Mouse (Mus musculus) gastrocnemius, postnatal 4 days (tissue): ENCODE results near the gene Tbc1d10b. TPM values are rescaled to one million over a fixed set of nuclear protein-coding genes. Genes with fewer than 3 reads are reported as not detected.

Experiments
- DNase-seq, 2 experiments: peaks; one replicate each; pipeline ENCODE4 v3.0.0; 2021 to 2022; ENCODE audit warnings: low spot score in 2 of 2, mixed read lengths in 2 of 2
- total RNA-seq, 2 experiments: library from RNA; stranded (reverse); gene quantifications; 2 replicates each; pipeline ENCODE4 v1.2.3; 2021

The Tbc1d10b gene
- total RNA-seq, 2 experiments from 2014 or later: 48.0 to 51.7 TPM

- no peak for DNase-seq
Observed at GRCm38 (mm10) chr7:127165607-127166493, 42.4 kb downstream of the Tbc1d10b start.

- no peak for DNase-seq
Observed at GRCm38 (mm10) chr7:127164002-127164401, 44.3 kb downstream of the Tbc1d10b start.

- no peak for DNase-seq
Observed at GRCm38 (mm10) chr7:127162546-127162945, 45.7 kb downstream of the Tbc1d10b start.

DNA sequence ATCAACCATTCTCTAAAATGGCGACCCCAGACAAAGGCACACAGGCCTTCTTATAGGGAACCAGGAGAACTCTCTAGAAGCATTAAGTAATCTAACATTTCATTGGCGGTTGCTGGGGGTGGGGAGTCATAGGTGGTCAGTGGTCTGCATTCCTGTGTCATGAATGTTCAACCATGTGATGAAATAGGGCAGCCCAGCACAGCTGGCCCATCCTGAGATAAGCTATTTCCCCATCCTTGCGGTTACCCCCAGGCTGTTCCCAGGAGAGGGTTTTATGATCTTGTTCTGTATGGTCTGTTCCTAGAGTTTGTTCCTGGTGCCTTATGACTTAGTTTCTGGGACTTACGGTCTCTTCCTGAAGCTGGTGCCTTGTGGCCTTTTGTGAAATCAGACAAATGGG is 50.7 kb downstream of the Tbc1d10b start:
- DNase-seq: no peak

- DNase-seq: no peak
Observed at GRCm38 (mm10) chr7:127153477-127153876, 54.8 kb downstream of the Tbc1d10b start.

GRCm38 (mm10) chr7:127152464-127152863 is 55.8 kb downstream of the Tbc1d10b start:
- DNase-seq: no peak

DNA sequence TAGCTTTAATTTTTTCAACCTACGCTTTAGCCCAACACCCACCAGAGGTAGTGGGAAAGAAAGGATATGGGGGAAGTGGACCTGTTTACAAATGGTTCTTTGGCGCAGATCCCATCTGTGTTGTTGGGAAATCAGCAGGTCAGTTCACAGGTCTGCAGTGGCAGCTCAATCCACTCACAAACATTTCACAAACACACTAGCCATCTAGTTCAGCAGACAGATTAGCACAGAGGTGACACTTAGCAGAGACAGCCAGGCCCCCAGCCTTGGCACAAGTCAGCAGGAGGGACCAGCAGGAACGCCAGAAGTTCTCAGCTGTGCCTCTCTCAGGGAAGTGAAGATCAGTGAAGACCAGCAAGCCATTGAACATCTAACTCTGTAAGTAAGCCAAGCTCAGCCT is 60.4 kb downstream of the Tbc1d10b start:
- DNase-seq: no peak

Other genes starting within 250 kb of the Tbc1d10b start
- gene Cdipt, start 232.6 kb downstream of the Tbc1d10b start, total RNA-seq: 10 to 100 TPM; 43.1 to 48.0 TPM
- gene Cdiptos, start 232.4 kb downstream of the Tbc1d10b start, total RNA-seq: under 1 TPM; 0.49 to 0.76 TPM
- 10 to 100 TPM; 23.2 to 27.1 TPM for gene Mvp, start 193.8 kb downstream of the Tbc1d10b start, total RNA-seq
- gene Pagr1b, start 192.0 kb downstream of the Tbc1d10b start, total RNA-seq: 1 to 10 TPM; 1.8 to 2.5 TPM
- gene Pagr1a, start 191.1 kb downstream of the Tbc1d10b start, total RNA-seq: 10 to 100 TPM in 1 of 2 experiments, 1 to 10 TPM in 1; 9.1 to 14.7 TPM
- gene Gm42742, start 187.4 kb downstream of the Tbc1d10b start, total RNA-seq: 10 to 100 TPM; 26.0 to 26.6 TPM
- 1 to 10 TPM; 6.5 to 9.4 TPM for gene Prrt2, start 187.3 kb downstream of the Tbc1d10b start, total RNA-seq
- gene Maz, start 181.4 kb downstream of the Tbc1d10b start, total RNA-seq: 100 to 1,000 TPM; 129 to 131 TPM
- 10 to 100 TPM; 21.7 to 26.2 TPM for gene Kif22, start 166.0 kb downstream of the Tbc1d10b start, total RNA-seq
- under 1 TPM in 1 of 2 experiments, not detected in 1; 0.47 TPM for gene Zg16, start 121.1 kb downstream of the Tbc1d10b start, total RNA-seq
- gene AI467606, start 117.1 kb downstream of the Tbc1d10b start, total RNA-seq: 1 to 10 TPM; 1.3 to 1.8 TPM
- gene Qprt, start 86.2 kb downstream of the Tbc1d10b start, total RNA-seq: 1 to 10 TPM; 4.6 to 5.2 TPM
- under 1 TPM; 0.54 to 0.91 TPM for gene Spn, start 70.6 kb downstream of the Tbc1d10b start, total RNA-seq
- 10 to 100 TPM; 47.4 to 55.9 TPM for gene Cd2bp2, start 12.4 kb downstream of the Tbc1d10b start, total RNA-seq
- gene Mylpf, start 422 bp upstream of the Tbc1d10b start, total RNA-seq: over 10,000 TPM; 28,893 to 32,257 TPM
- 1 to 10 TPM; 9.0 to 9.8 TPM for gene Zfp553, start 24.6 kb upstream of the Tbc1d10b start, total RNA-seq
- 1 to 10 TPM; 7.4 to 7.6 TPM for gene Sept1, start 24.7 kb upstream of the Tbc1d10b start, total RNA-seq
- gene Zfp771, start 35.8 kb upstream of the Tbc1d10b start, total RNA-seq: 10 to 100 TPM; 23.7 to 29.6 TPM
- gene Dctpp1, start 52.2 kb upstream of the Tbc1d10b start, total RNA-seq: 10 to 100 TPM; 35.6 to 48.5 TPM
- 10 to 100 TPM; 22.1 to 23.7 TPM for gene Sephs2, start 65.6 kb upstream of the Tbc1d10b start, total RNA-seq
- gene Itgal, start 87.8 kb upstream of the Tbc1d10b start, total RNA-seq: 1 to 10 TPM; 1.8 to 2.8 TPM
- gene Zfp768, start 137.1 kb upstream of the Tbc1d10b start, total RNA-seq: 10 to 100 TPM; 32.3 to 36.0 TPM
- gene Zfp747, start 167.6 kb upstream of the Tbc1d10b start, total RNA-seq: 1 to 10 TPM; 4.6 to 6.9 TPM
- gene 9130019O22Rik, start 178.7 kb upstream of the Tbc1d10b start, total RNA-seq: 1 to 10 TPM; 2.8 to 3.3 TPM
- 1 to 10 TPM; 4.7 to 5.5 TPM for gene E430018J23Rik, start 185.2 kb upstream of the Tbc1d10b start, total RNA-seq
- gene Zfp764, start 198.4 kb upstream of the Tbc1d10b start, total RNA-seq: 1 to 10 TPM; 4.6 to 5.0 TPM
- 1 to 10 TPM; 6.6 to 9.1 TPM for gene Zfp688, start 213.6 kb upstream of the Tbc1d10b start, total RNA-seq
- gene Zfp689, start 240.7 kb upstream of the Tbc1d10b start, total RNA-seq: 1 to 10 TPM; 3.3 to 3.4 TPM